Mouse (Mus musculus): Measurements from ENCODE around the gene Ascc1. TPM values are rescaled to one million over a fixed set of nuclear protein-coding genes. Genes with fewer than 3 reads are reported as not detected.
A peak's percentile ranks its signal among the peaks of the same experiment; 100 is the strongest.

The Ascc1 gene
- polyA plus RNA-seq, 1 experiment from 2014 or later, result 57.8 TPM

DNA sequence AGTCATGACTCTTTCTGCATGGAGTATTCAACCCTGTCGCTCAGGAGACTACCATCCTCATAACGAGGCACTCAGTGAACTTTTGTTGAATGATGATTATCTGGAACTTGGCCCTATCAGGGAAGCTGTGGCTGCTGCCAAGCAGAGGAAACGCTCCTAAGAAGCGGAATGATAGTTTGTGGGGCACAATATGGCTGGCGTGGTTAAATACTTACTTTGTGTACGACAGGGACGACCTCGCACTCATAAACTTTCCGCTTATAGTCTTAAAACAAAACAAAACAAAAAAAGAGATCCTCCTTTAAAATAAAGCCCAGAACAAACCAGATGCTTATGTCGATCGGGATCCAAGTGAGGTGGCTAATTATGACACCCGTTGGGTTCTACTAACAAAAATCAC is 402 bp upstream of the Ascc1 start:
- 3% methylated on average over 12 of the region's 12 CpGs for WGBS

DNA sequence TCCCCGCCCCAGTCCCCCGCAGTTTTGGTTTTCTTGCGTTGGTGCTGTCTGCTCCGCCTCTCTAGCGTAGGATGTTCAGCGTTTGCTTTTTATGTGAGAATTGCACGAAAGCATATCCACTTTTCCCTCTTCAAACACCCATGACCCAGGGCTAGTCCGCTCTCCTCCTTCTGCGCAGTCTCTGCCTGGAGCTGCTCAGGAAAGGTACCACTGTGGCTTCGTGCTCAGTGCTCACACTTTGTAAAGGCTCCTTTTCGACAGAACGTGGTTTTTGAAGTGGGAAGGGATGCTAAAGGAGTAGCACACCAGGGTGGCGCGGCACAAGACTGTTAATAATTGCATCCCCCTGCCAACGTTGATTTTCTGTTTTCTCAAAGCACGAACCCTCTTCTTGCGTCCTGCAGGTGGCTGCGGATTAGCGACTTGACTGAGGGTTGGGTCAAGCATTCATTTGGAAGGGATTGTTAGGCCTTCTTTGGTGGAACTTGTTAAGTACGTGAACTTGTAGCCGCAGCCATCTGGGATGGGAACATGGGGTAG is 678 bp downstream of the Ascc1 start:
- H3K9me3 ChIP-seq (replicated peaks; ENCODE audit: low read length), result no peaks in the 10 kb centered on the region
- no peaks in the 10 kb centered on the region for H3K27me3 ChIP-seq (ENCODE audit: insufficient read depth, low read length)
- H3K36me3 ChIP-seq (ENCODE audit: insufficient read depth, low read length), result peaks cover 4% of the 10 kb centered on the region
- no peak for DNase-seq (ENCODE audit: low spot score)
- TF ChIP-seq CTCF (IDR thresholded peaks at IDR 0.05; ENCODE audit: low read depth), result peak; percentile 13; the same call in 1 of the 2 replicates
- under 1% methylated on average over 21 of the region's 21 CpGs for WGBS
- peak overlapping the region; percentile 98 for H3K27ac ChIP-seq
- peak overlapping the region; percentile 74 for H3K9ac ChIP-seq (ENCODE audit: low read depth, low read length)
- H3K4me3 ChIP-seq (replicated peaks; ENCODE audit: low read depth, low read length), result peak overlapping the region; percentile 55
- peak overlapping the region; percentile 74 for H3K4me2 ChIP-seq (ENCODE audit: low read length)
- ATAC-seq (replicated peaks; ENCODE audit: low FRiP score, low read depth), result no peak
- H3K4me1 ChIP-seq (replicated peaks; ENCODE audit: insufficient read depth, low read length), result peaks cover 10% of the 10 kb centered on the region; the same call in 1 of the 2 replicates

More for the DNA sequence above, 402 bp upstream of the Ascc1 start:
- TF ChIP-seq CTCF (IDR thresholded peaks at IDR 0.05; ENCODE audit: low read depth), result no peak
- Histone ChIP-seq H3K4me3 (replicated peaks; ENCODE audit: low read depth, low read length) (peak overlapping the region; percentile 55), H3K4me2 (ENCODE audit: low read length) (peak overlapping the region; percentile 74), H3K9ac (ENCODE audit: low read depth, low read length) (peak overlapping the region; percentile 74), H3K27ac (peak overlapping the region; percentile 98), H3K9me3 (replicated peaks; ENCODE audit: low read length) (no peaks in the 10 kb centered on the region), H3K27me3 (ENCODE audit: insufficient read depth, low read length) (no peaks in the 10 kb centered on the region), H3K4me1 (replicated peaks; ENCODE audit: insufficient read depth, low read length) (peaks cover 10% of the 10 kb centered on the region; the same call in 1 of the 2 replicates), H3K36me3 (ENCODE audit: insufficient read depth, low read length) (no peaks in the 10 kb centered on the region; the same call in 1 of the 2 replicates)
- no peak for ATAC-seq (replicated peaks; ENCODE audit: low FRiP score, low read depth)
- peak; percentile 45 for DNase-seq (ENCODE audit: low spot score)

DNA sequence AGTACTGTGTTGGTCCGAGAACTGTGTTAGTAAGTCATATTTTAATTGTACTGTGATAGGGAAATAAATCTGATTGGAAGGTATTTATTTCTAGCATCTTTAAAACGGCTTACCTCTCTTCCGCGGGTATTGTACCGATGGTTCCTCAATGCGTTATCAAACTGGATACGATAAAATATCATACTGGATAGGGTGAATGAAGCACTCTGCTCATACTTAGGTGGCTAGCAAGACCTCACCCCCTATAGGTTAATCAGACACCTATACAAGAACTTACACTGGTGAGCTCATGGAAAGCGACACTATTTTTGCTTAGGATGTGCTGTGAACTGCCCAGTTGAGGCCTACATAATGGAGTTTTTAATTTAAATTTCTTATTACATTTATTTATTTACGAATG is 1.2 kb downstream of the Ascc1 start:
- peaks cover 10% of the 10 kb centered on the region; the same call in 1 of the 2 replicates for H3K4me1 ChIP-seq (replicated peaks; ENCODE audit: insufficient read depth, low read length)
- H3K4me3 ChIP-seq (replicated peaks; ENCODE audit: low read depth, low read length), result peak overlapping the region; percentile 55
- H3K36me3 ChIP-seq (ENCODE audit: insufficient read depth, low read length), result peaks cover 4% of the 10 kb centered on the region
- TF ChIP-seq CTCF (IDR thresholded peaks at IDR 0.05; ENCODE audit: low read depth), result no peak
- WGBS, result 72% methylated on average over 9 of the region's 9 CpGs
- H3K27ac ChIP-seq, result peak overlapping the region; percentile 98
- no peaks in the 10 kb centered on the region for H3K9me3 ChIP-seq (replicated peaks; ENCODE audit: low read length)
- ATAC-seq (replicated peaks; ENCODE audit: low FRiP score, low read depth) (no peak), DNase-seq (ENCODE audit: low spot score) (no peak)
- H3K4me2 ChIP-seq (ENCODE audit: low read length), result peak overlapping the region; percentile 74
- H3K9ac ChIP-seq (ENCODE audit: low read depth, low read length), result peak overlapping the region; percentile 74; the same call in 1 of the 2 replicates
- H3K27me3 ChIP-seq (ENCODE audit: insufficient read depth, low read length), result no peaks in the 10 kb centered on the region

DNA sequence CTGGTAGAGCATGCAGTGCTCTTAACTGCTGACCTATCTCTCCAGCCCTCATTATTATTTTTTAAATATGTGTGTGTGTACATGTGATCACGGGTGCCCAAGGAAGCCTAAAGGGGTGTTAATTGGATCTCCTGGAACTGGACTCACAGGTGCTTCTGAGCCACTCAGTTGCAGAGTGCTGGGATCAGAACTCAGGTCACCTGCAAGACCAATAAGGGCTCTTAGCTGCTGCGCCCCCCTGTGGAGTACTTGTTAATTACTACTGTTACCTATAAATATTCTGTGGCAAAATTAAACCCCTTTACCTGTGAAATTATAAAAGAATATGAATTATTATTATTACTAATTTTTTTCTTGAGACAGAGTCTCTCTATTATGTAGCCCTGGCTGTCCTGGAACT is 2.7 kb downstream of the Ascc1 start:
- Histone ChIP-seq H3K4me3 (replicated peaks; ENCODE audit: low read depth, low read length) (no peak overlapping the region), H3K27ac (no peak overlapping the region), H3K4me2 (ENCODE audit: low read length) (no peak overlapping the region), H3K36me3 (ENCODE audit: insufficient read depth, low read length) (peaks cover 4% of the 10 kb centered on the region), H3K9ac (ENCODE audit: low read depth, low read length) (no peak overlapping the region), H3K27me3 (ENCODE audit: insufficient read depth, low read length) (no peaks in the 10 kb centered on the region), H3K9me3 (replicated peaks; ENCODE audit: low read length) (no peaks in the 10 kb centered on the region), H3K4me1 (replicated peaks; ENCODE audit: insufficient read depth, low read length) (peaks cover 10% of the 10 kb centered on the region; the same call in 1 of the 2 replicates)
- ATAC-seq (replicated peaks; ENCODE audit: low FRiP score, low read depth) (no peak), DNase-seq (ENCODE audit: low spot score) (no peak)
- TF ChIP-seq CTCF (IDR thresholded peaks at IDR 0.05; ENCODE audit: low read depth), result peak; percentile 50; the same call in 1 of the 2 replicates
- WGBS, result 62% methylated on average over 2 of the region's 2 CpGs

DNA sequence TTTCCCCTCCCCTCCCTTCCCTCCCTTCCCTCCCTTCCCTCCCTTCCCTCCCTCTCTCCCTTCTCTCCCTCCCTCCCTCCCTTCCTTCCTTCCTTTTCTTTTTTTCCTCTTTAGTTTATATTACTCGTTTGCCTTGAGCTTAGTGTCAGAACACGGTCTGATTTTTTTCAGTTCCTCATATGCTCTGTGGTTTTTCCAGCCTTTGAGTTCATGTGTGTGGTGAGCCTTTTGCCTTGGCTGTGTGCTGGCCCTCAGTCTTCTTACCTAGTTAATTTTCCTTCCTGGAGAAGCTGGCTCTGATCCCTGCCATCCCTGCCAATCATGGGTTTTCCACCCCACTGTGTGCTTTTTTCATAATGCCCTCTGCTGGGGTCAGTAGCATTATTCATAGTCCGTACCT is 6.5 kb downstream of the Ascc1 start:
- WGBS, result 74% methylated on average over 3 of the region's 3 CpGs
- Histone ChIP-seq H3K36me3 (ENCODE audit: insufficient read depth, low read length) (peaks cover 14% of the 10 kb centered on the region), H3K27ac (peak overlapping the region; percentile 50; the same call in 1 of the 2 replicates), H3K9me3 (replicated peaks; ENCODE audit: low read length) (no peaks in the 10 kb centered on the region), H3K27me3 (ENCODE audit: insufficient read depth, low read length) (no peaks in the 10 kb centered on the region), H3K4me2 (ENCODE audit: low read length) (no peak overlapping the region), H3K9ac (ENCODE audit: low read depth, low read length) (no peak overlapping the region), H3K4me1 (replicated peaks; ENCODE audit: insufficient read depth, low read length) (no peaks in the 10 kb centered on the region), H3K4me3 (replicated peaks; ENCODE audit: low read depth, low read length) (no peak overlapping the region)
- DNase-seq (ENCODE audit: low spot score), result no peak
- TF ChIP-seq CTCF (IDR thresholded peaks at IDR 0.05; ENCODE audit: low read depth), result no peak
- ATAC-seq (replicated peaks; ENCODE audit: low FRiP score, low read depth), result no peak

DNA sequence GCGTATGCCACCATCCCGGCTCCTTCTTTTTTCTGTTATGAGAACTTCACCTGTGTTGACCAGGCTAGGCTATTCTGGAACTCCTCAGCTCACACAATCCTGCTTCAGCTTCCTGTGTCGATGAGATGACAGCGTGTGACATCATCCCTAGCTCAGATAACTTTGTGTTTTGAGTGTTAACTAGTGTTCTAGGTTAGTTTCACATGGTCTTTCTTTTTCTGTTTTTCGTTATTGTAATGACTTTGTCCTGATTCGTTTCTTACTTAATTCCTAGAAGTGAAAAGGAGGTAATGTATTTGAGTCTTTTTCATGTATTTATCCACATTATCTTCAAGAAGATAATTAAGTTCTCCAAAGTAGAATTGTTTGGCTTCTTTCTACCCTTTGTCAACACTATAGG is 13.6 kb downstream of the Ascc1 start:
- Histone ChIP-seq H3K4me1 (replicated peaks; ENCODE audit: insufficient read depth, low read length) (no peaks in the 10 kb centered on the region), H3K27ac (no peak overlapping the region), H3K4me3 (replicated peaks; ENCODE audit: low read depth, low read length) (no peak overlapping the region), H3K4me2 (ENCODE audit: low read length) (no peak overlapping the region), H3K27me3 (ENCODE audit: insufficient read depth, low read length) (no peaks in the 10 kb centered on the region), H3K36me3 (ENCODE audit: insufficient read depth, low read length) (peaks cover 24% of the 10 kb centered on the region), H3K9me3 (replicated peaks; ENCODE audit: low read length) (no peaks in the 10 kb centered on the region), H3K9ac (ENCODE audit: low read depth, low read length) (no peak overlapping the region)
- 93% methylated on average over 6 of the region's 6 CpGs for WGBS
- no peak for TF ChIP-seq CTCF (IDR thresholded peaks at IDR 0.05; ENCODE audit: low read depth)
- no peak for ATAC-seq (replicated peaks; ENCODE audit: low FRiP score, low read depth)
- DNase-seq (ENCODE audit: low spot score), result no peak

Data from kidney, postnatal 0 days (tissue).